Mouse (Mus musculus) MN1 (cell line): ENCODE results near the gene Pigu.

Source experiments
- DNase-seq: peaks from one replicate; pipeline ENCODE4 v3.0.0-alpha.2; 2016; ENCODE audit warnings: low spot score

The Pigu gene

DNA sequence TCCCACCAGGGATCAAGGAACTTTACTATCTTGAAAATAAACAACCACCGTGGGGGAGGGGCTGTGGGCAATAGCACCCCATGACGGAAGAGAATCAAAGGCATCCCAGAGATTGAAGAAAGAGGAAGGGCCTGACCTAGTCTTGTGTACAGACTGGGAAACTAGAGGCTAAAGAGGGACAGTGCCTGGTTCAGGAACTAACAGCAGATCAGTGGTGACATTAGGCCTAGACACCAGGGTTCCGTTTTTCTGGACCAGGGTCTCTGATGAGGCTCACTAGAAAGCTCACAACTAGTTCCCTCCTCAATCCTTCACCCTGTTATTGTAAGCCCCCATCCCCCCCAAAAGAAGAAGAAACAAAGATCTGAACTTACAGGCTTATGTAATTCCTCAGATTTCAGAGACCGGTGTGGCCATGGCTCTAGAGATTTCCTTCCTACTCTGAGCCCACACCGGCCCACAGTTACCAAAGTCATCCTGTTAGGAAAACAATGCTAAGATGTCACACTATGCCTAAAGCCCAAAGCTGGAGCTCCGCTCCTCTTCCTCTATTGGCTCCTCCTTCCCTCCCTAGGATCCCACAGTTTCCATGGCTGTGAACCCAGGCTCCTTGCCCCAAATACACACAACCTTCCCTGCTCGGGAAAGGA is 10.5 kb upstream of the Pigu start:
- DNase-seq, result no peak

DNA sequence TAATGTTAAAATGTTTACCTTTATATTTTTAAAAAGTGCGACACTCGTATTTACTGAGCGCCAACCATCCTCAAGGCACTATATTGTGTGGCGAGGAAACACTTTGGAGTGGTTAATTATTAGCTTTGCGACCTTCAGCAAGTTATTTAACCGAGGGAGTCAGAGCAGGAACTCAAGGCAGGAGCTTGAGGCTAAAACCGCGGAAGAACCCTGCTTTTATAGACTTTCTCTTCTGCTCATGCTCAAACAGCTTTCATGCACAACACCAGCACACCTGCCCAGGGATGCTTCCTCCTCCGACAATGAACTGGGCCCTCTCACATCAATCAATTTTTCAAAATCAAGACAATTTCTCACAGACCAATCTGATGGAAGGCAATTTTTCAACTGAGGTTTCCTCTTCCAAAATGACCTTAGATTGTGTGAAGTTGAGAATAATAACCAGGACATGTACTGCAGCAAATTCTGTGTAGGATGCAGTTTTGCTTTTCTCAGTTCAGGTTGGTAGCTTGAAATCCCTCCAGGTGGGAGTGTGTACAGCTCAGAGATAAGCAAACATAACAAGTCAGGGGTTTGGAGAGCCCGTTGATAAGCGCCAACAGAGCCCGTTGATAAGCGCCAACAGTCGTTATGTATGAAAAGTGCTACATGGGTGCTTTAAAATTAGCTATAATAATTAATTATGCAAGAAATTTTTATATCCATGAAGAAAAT is 613 bp upstream of the Pigu start:
- no peak for DNase-seq

DNA sequence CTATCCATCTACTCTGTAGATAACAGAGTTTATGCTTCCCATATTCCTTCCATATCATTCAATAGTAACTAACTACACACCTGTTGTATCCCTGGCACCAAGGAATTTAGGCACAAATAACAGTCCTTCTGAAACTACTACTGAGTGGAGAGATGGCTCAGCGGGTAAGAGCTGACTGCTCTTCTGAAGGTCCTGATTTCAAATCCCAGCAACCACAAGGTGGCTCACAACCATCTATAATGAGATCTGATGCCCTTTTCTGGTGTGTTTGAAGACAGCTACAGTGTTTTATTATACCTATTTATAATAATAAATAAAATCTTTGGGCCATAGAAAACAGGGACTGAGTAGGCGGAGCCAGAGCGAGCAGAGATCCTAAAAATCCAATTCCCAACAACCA is 2.8 kb downstream of the Pigu start:
- no peak for DNase-seq

DNA sequence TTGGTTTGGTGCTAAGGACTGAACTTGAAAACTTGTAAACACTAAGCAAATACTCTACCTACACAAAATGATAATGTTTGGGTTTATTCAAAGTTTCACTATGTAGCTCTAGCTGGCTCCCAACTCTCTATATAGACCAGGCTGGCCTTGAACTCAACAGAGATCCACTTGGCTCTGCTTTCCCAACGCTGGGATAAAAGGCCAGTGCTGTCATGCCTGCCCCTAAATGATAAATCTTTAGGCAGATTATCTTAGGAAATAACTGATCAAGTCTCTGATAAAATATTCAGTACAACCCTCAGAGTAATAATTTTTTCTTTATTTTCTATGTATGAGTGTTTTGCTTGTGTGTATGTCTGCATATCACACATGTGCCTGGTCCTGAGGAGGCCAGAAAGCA is 10.6 kb downstream of the Pigu start:
- DNase-seq, result no peak

DNA sequence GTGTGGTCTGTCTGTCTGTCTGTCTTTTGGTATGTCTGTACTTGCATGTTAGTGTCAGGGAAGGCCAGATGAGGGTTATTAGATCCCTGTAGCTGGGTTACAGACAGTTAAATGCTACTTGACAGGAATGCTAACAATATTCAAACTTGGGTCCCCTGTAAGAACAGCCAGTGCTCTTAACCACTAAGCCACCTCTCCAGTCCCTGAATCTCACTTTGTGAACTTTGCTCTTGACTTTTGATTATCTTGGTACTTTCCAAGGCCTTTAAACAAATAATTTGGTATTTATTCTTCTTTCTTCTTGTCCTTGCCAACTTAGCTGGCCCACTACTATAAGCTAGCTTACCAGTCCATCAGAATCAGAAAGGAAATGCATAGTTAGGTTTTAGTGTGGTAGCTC is 17.1 kb downstream of the Pigu start:
- DNase-seq, result no peak

DNA sequence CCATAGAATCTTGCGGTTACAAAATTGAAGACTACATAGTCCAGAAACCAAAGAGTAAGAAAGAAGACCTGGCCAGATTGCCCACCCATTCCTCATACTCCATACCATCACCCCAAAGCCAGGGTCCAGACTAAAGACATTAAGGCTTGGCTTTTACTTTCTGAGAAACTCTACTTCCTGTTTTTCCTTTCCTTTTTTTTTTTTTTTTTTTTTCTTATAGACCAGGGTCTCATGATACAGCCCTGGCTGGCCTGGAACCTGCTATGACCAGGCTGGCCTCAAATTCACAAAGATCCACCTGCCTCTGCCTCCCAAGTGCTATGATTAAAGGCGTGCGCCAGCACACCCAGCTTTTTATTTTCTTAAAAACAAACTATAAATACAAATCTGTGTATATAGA is 21.0 kb downstream of the Pigu start:
- DNase-seq, result no peak

DNA sequence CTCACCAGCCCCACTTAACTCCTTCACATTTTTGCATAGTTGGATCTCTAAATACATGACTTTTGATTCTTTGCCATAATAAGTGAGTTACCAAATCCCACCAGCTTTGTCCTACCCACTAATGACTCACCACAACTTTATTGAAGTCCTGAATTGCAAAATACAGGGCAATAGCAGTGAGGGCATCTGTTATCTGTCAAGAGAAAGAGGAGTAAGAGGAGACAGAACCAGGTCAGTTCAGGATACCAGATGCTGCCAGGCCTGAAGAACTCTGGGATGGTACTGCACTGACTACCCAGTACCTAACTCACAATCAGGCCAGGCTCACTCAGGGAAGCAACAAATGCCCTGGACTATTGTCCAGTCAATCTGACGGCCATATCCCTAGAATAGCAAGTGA is 22.0 kb downstream of the Pigu start:
- DNase-seq, result peak; percentile 89

DNA sequence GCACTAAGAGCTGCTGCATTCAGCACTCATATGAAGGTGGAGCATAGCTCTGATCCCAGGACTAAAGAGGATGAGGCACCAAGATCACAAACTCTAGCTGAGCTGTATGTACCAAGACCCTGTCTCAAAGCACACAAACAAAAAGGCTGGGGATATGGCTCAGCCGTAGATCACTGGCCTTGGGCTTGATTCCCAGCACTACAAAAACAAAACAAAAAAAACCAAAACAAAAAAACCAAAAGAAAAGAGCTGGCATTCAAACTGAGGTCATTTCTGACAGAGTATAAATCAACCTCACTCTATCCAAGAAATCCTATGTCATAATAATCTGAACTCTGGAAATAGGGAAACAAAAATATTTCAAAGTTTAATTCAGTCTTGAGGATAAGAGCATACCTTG is 23.8 kb downstream of the Pigu start:
- no peak for DNase-seq

DNA sequence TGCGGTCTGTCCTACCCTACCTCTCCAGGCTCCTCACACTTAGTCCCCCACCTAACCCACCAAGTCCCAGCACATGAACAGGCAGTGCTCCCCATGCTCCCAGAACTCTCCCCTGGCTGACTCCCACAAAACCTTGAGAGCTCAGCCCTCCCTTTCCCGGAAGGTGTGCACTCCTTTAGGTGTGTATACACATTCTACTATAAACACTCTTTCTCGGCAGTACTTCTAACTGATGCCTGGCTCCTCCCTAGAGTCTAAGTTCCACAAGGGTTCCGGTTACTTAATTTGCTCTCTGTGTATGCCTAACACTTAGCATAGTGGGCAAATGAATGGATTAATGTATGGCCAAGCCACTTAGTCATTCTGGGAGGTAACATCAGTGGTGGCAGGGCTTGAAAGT is 25.9 kb downstream of the Pigu start:
- no peak for DNase-seq

DNA sequence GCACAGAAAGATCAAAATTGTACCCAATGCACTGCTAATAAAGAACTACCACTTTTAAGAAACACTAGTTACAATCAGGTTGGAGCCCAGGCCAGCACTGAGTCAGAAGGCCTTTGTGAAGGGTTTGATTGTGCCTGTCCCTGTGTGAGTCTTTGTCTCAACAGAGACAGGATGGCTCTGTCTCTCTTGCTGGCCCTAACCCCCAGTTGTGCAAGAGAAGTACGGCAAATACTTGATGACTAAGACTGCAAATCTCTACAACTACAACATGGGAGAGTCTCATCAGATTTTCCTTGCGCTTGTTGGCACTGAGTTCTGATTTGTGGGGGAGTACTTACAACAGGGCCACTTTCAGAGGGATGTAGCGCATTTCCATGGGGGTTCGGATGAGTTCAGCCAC is 26.4 kb downstream of the Pigu start:
- DNase-seq, result no peak

DNA sequence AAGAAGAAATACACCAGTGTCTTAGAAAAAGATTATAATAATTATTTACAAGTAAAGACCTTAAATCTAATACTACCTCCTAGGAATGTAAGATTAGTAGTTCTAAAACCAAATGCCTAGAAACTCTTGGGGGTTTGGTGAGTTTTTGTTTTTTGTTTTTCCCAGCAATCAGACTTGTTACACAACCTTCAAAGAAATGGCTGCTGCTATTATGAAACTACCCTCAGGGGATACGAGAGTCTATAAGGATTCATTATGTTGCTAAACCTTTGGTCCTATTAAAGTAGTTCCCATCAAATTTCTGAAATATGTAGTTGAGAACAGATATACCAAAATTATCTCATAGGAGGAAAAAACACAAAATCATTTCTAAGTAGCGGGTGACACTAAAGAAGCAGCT is 27.5 kb downstream of the Pigu start:
- no peak for DNase-seq

DNA sequence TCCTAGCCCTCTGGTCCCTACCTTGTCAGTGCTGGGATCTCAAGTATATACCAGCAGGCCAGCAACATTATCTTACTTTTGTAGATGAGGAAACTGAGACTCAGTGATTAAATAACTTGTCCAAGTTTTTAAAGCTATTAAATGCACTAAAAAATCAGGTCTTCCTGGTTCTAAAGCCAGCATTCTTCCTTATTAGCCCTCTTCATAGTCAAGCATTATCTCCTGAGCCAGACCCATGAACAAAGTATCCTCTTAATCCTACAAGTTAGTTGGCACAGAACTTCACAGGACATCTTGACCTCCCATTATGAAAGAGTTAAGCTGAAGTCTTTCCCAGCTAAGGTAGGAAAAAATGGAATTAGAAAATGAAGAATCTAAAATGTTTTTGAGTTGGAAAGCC is 28.3 kb downstream of the Pigu start:
- no peak for DNase-seq

DNA sequence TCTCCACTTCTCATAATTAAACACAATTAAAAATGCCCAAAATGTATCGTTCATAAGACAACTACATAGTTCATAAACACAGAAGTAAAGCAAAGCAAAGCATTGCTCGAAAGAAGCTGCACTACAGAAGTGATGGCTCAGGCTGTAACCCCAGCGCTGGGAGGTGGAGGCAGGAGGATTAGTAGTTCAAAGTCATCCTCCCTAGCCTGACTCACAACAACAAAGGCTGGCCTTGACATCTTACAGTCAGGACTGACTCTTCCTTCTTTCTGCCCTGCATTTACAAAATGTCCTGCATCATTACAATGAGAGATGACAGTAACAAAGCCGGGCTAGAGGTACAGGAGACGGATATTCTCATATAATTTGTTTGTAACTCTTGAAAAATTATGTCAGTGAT is 29.3 kb downstream of the Pigu start:
- no peak for DNase-seq

DNA sequence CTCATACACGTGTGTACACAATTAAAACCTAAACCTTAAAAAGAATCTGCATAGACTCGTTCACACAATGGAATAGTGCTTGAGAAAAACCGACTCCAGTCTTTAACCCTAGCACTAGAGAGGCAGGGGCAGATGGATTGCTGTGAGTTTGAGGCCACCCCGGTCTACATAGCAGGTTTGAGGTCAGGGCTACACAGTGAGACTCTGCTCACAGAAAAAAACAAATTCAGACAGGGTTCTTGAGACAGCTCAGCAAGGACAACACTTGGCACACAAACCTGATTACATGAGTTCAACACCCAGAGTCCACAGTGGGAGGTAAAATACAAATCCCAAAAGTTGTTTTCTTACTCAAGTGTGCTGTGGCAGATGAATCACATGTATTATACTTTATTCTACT is 31.2 kb downstream of the Pigu start:
- no peak for DNase-seq

DNA sequence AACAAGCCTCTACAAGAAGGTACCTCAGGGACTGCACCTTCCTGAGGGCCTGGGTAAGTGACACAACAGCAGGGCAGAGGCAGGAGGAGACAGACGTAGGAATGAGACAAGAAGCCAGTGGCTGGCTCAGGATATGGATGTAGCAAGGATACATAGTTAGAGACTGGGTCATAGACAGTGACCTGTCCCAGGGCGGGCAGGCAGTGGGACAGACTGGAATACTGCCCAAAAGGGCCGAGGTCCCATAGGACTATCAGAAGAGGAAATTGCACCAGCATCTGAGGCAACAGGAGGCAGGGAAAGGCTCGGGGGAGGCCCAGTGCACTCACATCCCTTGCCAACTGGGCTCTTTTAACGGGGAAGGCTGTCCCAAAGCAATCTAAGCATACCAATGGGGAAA is 36.6 kb downstream of the Pigu start:
- DNase-seq, result no peak

DNA sequence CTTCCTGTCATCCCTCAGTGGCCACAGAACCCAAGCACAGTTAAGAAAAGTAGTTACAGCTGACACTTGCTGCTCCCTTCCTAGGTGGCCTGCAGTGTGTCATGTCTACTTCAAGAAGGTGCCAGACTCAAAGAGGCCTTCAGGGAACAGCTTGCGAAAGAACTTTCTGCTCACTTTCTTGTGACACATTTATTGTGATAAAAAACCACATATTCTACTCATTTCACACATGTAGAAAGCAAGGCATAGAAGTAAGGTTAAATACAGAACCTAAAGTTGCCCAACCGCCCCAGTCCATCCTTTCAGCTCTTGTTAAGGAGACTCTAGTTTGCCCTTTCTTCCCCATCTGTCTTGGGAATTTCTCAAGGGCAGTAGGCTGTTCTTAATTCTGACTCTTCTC is 38.6 kb downstream of the Pigu start:
- no peak for DNase-seq

DNA sequence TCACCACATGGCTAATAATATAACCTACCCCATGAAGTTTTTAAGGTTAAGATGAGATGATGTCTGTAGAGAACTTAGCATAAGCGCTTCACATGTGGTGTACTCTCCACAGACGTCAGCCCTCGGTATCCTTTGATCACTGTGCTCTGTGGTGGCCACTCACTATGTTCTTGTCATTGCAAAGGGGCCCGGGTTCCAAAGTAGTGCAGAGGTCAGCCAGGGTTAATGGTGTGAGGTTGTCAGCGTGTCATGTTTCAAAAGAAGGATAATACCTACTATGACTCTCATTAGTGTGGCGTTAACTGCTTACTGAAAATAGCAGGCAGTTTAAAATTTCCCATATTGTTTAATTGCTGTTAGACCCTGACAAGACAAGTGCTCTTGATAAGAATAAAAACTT is 43.6 kb downstream of the Pigu start:
- DNase-seq, result no peak

DNA sequence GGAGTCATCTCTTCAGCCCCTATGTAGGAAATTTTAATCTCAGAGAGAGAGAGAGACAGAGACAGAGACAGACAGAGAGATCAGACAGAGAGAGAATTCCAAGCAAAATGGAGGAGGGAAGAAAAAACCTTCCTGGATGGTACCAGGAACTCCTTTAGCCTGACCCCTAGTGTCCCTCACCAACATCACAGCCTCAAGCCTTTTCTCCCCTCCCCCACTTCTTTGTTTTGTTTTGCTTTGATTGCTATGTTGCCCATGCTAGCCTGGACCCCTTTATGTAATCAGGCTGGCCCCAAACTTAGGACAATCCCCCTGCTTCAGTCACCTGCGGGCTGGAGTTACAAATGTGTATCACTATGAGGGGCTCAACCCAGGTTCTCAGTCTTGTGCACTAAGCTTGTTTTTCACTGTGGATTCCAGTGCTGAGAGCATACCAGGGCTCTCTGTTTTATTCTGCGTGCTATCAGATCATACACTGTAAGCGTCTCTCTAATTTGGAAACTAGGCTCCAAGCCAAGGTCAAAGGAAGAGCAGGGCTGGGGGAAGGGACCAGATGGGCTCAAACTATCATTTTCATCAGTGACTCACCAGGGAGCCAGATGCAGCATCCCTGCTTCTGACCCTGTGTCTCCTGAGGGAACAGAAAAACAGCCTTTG is 48.2 kb downstream of the Pigu start:
- DNase-seq, result peak; percentile 98

DNA sequence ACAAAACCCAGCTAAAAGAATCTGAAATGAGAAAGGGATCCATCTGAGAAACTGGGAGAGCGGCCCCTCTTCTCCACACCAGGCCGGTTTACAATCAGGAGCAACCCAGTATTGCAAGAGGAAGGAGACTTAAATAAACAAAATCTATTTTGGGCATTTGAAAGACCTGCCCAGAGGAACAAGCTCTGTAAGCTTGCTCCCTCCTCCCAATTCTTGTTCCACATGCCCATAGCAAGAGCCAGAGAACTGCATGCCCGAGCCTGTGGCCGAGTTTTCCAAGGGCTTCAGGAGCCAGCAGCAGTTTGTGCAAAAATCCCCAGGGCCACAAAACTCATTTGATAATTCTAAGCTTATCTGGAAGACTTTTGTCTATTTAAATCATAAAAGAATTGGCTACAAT is 57.7 kb downstream of the Pigu start:
- no peak for DNase-seq

DNA sequence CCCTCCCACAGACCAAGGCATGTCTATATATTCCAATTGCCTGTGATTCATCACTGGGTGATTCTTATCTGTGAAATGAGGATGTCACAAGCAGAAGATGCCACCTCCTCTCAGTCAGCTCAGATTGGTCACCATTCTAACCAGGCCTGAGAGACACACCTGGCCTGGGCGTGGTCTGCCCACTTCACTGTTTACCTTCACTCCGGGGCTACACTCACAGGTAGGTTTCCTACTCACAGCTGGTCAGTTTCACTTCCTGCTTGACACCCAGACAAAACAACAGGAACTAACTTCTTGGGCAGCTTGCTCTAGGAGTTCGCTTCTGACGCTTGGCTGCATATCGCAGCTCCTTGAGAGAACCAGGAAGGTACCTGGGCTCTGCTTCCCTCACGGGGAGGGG is 61.8 kb downstream of the Pigu start:
- DNase-seq, result peak; percentile 17

DNA sequence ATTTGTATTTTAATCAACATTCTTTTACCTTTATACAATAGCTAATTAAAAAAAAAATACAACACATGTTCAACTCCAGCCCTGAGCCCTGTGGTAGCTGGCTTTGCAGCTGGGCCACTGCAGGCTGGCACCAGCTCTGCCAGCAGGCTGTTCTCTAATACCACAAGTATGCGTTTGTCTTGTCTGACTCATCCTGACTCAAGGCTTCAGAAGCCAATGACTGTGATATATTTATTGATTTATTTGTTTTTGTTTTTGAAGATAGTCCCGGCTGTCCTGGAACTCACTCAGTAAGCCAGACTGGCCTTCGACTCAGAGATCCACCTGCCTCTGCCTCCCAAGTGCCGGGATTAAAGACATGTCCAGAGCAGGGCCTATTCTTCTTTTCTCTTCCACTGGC is 63.3 kb downstream of the Pigu start:
- DNase-seq, result peak; percentile 61

DNA sequence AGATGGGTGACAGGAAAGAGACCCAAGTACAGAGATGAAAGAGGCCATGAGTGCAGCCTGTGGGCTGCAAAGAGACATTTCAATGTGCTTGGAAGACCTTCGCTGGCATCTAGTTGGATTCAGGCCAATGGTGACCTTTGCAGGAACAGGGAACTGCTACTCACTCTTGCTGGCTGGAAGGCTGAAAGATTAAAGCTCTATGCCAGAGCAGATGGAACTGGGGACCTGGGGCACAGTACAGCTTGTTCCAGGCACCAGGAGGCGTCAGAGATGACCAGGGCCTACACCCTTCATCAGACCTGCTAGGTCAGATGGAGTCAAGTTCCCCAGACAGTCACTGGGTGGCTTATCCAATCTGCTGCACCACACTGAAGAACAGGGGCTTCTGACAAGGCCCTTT is 63.8 kb downstream of the Pigu start:
- DNase-seq, result peak; percentile 34

DNA sequence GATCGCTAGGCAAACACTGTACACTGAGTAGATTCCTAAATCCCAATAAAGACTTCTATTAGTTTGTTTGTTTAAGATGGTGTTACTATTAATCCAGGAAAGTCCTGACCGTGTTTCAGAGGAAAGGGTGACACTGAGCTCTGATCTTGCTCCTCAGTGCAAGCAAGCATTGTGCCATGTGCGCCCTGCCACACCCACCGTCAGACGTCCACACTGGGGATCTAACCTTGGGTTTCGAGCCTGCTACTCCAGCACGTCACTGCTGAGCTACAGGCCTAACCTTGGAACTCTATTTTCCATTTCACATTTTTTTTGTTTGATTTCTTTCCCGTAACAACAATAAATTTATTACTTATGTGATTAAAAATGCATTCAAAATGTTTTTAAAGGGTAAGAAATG is 67.2 kb downstream of the Pigu start:
- DNase-seq, result no peak
